Mouse (Mus musculus) embryonic fibroblast, embryonic 13.5 days (primary cell): Measurements from ENCODE around the gene Snx30.

Source experiments
- CTCF ChIP-seq: IDR thresholded peaks from 2 replicates; pipeline ENCODE4 v1.5.1; 2011; ENCODE audit warnings: mild to moderate bottlenecking, control low read depth, low read length, moderate library complexity, borderline replicate concordance; ENCODE audit not compliant: insufficient read depth
- POLR2A ChIP-seq: IDR thresholded peaks from 2 replicates; pipeline ENCODE4 v1.6.1; 2011; ENCODE audit warnings: low read depth, mild to moderate bottlenecking, control low read depth, low read length, moderate library complexity

DNA sequence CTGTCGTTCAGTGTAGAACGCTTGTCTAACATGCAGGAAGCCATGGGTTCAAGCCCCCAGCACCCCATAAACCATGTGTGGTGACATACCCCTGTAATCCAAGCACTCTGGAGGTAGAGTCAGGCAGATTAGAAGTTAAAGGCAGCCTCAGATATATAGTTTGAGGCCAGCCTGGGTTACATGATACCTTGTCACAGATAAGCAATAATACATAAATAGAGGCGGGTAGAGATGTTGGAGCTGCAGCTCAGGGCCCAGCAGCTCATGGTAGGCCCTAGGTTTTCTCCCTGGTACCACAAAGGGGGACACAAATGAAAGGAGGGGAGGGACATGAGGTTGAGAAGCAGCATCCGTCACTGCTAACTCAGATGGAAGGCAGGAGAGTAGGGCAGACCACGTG is 12.2 kb downstream of the Snx30 start:
- TF ChIP-seq CTCF (no peak), POLR2A (no peak)
